Mouse (Mus musculus) liver, embryonic 13.5 days (tissue): Measurements from ENCODE around the gene Errfi1. TPM values are rescaled to one million over a fixed set of nuclear protein-coding genes. Genes with fewer than 3 reads are reported as not detected.
A peak's percentile ranks its signal among the peaks of the same experiment; 100 is the strongest.

Source experiments
- ATAC-seq: fragments of 200-750 bp; cut with Nextera tagmentation; 2 replicates; pipeline ENCODE4 v1.8.0; 2017; ENCODE audit warnings: low read depth, mild to moderate bottlenecking, moderate number of reproducible peaks, moderate library complexity
- DNase-seq: peaks from one replicate; pipeline ENCODE4 v3.0.0; 2022
- H3K27ac ChIP-seq: fragments of 300-500 bp; sonication (generic); 2 replicates; pipeline ENCODE4 v1.5.1; 2015; ENCODE audit warnings: moderate library complexity, mild to moderate bottlenecking, inconsistent platforms
- H3K27me3 ChIP-seq: fragments of 300-500 bp; sonication (generic); 2 replicates; pipeline ENCODE4 v1.6.1; 2015; ENCODE audit warnings: mild to moderate bottlenecking, inconsistent platforms
- H3K36me3 ChIP-seq: fragments of 300-500 bp; sonication (generic); 2 replicates; pipeline ENCODE4 v1.6.1; 2015; ENCODE audit warnings: mild to moderate bottlenecking, inconsistent platforms
- H3K4me1 ChIP-seq: fragments of 300-500 bp; sonication (generic); replicated peaks from 2 replicates; pipeline ENCODE4 v1.6.1; 2015; ENCODE audit warnings: inconsistent platforms
- H3K4me2 ChIP-seq: fragments of 300-500 bp; sonication (generic); 2 replicates; pipeline ENCODE4 v1.6.1; 2015; ENCODE audit warnings: inconsistent platforms, mild to moderate bottlenecking, moderate library complexity
- H3K4me3 ChIP-seq: fragments of 300-500 bp; sonication (generic); replicated peaks from 2 replicates; pipeline ENCODE4 v1.5.1; 2015; ENCODE audit warnings: mild to moderate bottlenecking, inconsistent platforms
- H3K9ac ChIP-seq: fragments of 300-500 bp; sonication (generic); 2 replicates; pipeline ENCODE4 v1.6.1; 2015; ENCODE audit warnings: mild to moderate bottlenecking, inconsistent platforms
- H3K9me3 ChIP-seq: fragments of 300-500 bp; sonication (generic); replicated peaks from 2 replicates; pipeline ENCODE4 v1.6.1; 2016; ENCODE audit warnings: inconsistent platforms
- WGBS: fragments of 180-500 bp; shearing (Covaris S2); methylation state at CpG from one replicate; pipeline ENCODE4 v1.1.7; 2015; ENCODE audit not compliant: insufficient replicate concordance; 5-methylcytosine and 5-hydroxymethylcytosine counted together
- polyA plus RNA-seq: library from polyadenylated mRNA; unstranded; fragments of >200 nt; fragmentation: Nextera tagmentation; extraction: Ambion mirVana; gene quantifications from 2 replicates; pipeline ENCODE4 v1.2.1, GENCODE M21; 2015

Gene Errfi1
- polyA plus RNA-seq, 1 experiment from 2014 or later = 12.8 TPM

- Histone ChIP-seq H3K9ac (no peak overlapping the region), H3K4me2 (no peak overlapping the region), H3K36me3 (no peaks in the 10 kb centered on the region), H3K9me3 (no peaks in the 10 kb centered on the region), H3K4me1 (peaks cover 5% of the 10 kb centered on the region), H3K27ac (no peak overlapping the region), H3K4me3 (no peak overlapping the region), H3K27me3 (peaks cover 17% of the 10 kb centered on the region)
- 57% methylated on average over 10 of the region's 10 CpGs for WGBS
- no peak for ATAC-seq
- DNase-seq = no peak
Measured at GRCm38 (mm10) chr4:150849964-150850363, 3.8 kb upstream of the Errfi1 start.

GRCm38 (mm10) chr4:150850893-150851292, 2.8 kb upstream of the Errfi1 start:
- no peaks in the 10 kb centered on the region for H3K36me3 ChIP-seq
- H3K4me2 ChIP-seq = no peak overlapping the region
- WGBS = 71% methylated on average over 4 of the region's 4 CpGs
- ATAC-seq (no peak), DNase-seq (no peak)
- no peaks in the 10 kb centered on the region for H3K9me3 ChIP-seq
- no peak overlapping the region for H3K4me3 ChIP-seq
- H3K4me1 ChIP-seq = peaks cover 11% of the 10 kb centered on the region
- H3K27me3 ChIP-seq = peaks cover 26% of the 10 kb centered on the region
- H3K9ac ChIP-seq = no peak overlapping the region
- H3K27ac ChIP-seq = no peak overlapping the region

DNA sequence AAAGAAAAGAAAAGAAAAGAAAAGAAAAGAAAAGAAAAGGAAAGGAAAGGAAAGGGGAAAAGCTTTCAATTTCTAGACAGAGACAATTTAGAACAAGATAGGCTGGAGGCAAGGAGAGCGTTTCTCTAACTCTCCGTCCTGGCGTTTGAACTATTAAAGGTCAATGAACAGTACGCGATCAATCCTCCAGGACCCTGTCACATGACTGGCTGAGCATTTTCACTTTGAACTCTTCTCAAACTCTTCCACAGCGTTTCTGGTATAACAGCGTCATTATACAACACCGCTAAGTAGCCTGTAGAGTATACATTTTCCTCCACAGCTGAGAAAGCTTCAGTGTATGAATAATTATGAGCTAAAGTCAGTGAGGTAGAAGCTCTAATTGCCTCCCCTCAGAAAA, 1.7 kb upstream of the Errfi1 start:
- Histone ChIP-seq H3K4me1 (peaks cover 11% of the 10 kb centered on the region), H3K4me3 (no peak overlapping the region), H3K9me3 (no peaks in the 10 kb centered on the region), H3K4me2 (no peak overlapping the region), H3K27me3 (peaks cover 33% of the 10 kb centered on the region), H3K9ac (no peak overlapping the region), H3K27ac (no peak overlapping the region), H3K36me3 (no peaks in the 10 kb centered on the region)
- 63% methylated on average over 8 of the region's 8 CpGs for whole genome bisulfite sequencing
- no peak for ATAC-seq
- DNase-seq = no peak

DNA sequence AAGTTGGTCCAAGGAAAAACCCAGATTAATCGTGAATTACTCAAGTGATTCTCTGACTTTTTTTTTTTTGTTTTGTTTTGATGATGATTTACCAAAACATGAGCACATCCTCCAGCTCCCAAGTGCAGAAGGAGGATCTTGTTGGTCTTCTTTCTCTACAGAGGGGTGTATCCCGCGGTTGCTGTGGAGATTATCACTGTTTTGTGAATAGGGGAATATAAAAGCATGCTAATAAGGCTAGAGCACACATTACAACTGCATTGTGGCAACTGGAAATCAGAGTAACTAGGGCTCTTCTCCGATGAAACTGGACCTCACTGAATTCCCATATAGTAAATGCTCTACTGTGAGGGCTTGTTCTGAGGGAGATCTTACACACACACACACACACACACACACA, 1.2 kb upstream of the Errfi1 start:
- Histone ChIP-seq H3K27ac (0 out of 2 replicates have a peak overlapping the region, but pooled peaks have one; percentile 30), H3K9ac (no peak overlapping the region)
- no peak for DNase-seq

DNA sequence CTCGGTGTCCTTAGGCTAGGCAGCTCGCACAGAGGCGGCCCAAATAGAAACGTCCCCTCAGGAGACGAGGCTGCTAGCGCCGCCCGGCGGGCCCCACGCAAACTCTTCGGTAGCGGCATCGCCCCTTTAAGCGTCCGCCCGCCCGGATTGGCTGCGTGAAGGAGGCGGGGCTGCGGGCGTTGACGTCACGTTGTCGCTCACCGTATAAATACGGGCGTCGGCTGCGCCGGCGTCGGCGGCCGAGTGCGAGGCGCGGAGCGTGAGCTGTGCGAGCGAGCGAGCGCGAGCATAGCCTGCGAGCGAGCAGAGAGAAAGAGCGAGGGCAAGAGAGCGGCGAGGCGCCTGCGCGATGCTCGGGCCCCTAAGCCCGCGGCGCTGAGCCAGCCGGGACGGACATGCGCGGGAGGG, 1.1 kb downstream of the Errfi1 start:
- DNase-seq = peak; percentile 87
- peaks cover 17% of the 10 kb centered on the region for H3K4me1 ChIP-seq
- H3K4me3 ChIP-seq = peak overlapping the region; percentile 69
- WGBS = under 1% methylated on average over 59 of the region's 59 CpGs
- H3K9ac ChIP-seq = peak overlapping the region; percentile 78
- H3K9me3 ChIP-seq = no peaks in the 10 kb centered on the region
- peaks cover 34% of the 10 kb centered on the region for H3K27me3 ChIP-seq
- H3K27ac ChIP-seq = peak overlapping the region; percentile 75
- H3K36me3 ChIP-seq = no peaks in the 10 kb centered on the region
- peak; percentile 77 for ATAC-seq
- H3K4me2 ChIP-seq = peak overlapping the region; percentile 78

More for the DNA sequence above, 1.2 kb upstream of the Errfi1 start:
- H3K27me3 ChIP-seq = peaks cover 34% of the 10 kb centered on the region
- no peak overlapping the region for H3K4me3 ChIP-seq
- H3K4me1 ChIP-seq = peaks cover 12% of the 10 kb centered on the region
- no peak for ATAC-seq
- 55% methylated on average over 4 of the region's 4 CpGs for WGBS
- no peaks in the 10 kb centered on the region for H3K9me3 ChIP-seq
- no peaks in the 10 kb centered on the region for H3K36me3 ChIP-seq
- H3K4me2 ChIP-seq = no peak overlapping the region

DNA sequence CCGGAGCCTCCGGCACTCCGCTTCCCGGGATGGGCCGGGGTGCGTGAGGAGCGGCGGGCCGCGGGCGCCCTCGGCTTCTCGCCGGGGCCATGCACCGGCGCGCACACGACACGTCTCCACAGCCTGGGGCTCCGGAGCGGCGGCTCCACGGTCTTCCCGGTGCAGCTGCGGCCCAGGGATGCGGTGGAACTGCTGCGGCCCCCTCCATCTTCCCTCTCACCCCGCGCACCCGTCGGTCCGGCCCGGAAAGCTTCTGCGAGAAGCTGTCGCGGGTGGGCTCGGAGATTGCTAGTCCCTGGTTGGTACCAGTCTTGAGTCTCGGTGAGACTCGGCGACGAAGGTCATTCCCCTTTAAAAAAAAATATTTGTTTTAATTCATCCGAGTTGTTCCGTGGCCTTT, 1.6 kb downstream of the Errfi1 start:
- 2% methylated on average over 40 of the region's 43 CpGs for WGBS
- ATAC-seq = no peak; the same call in 1 of the 2 replicates
- H3K27me3 ChIP-seq = peaks cover 34% of the 10 kb centered on the region

DNA sequence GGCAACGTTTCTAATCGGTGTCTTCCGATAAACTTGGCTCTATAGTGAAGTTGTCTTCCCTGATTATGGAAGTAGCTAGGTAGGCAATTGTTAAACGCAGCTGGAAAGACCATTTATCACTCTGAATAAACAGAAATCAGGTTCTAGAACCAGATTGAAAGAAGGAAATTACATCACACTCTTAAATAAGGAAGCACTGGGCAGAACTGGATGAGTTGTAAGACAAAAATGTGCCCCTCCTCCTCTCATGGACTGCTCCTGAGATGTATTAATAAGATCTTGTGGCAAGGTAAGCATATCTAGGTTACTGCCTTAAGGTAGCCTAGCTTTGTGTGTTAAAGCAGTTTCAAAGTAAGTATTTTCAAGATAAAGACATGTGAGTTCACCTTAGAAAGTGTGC, 6.8 kb downstream of the Errfi1 start:
- H3K36me3 ChIP-seq = no peaks in the 10 kb centered on the region
- H3K27me3 ChIP-seq = peaks cover 12% of the 10 kb centered on the region
- DNase-seq (no peak), ATAC-seq (no peak)
- no peak overlapping the region for H3K27ac ChIP-seq
- H3K4me2 ChIP-seq = no peak overlapping the region
- H3K4me1 ChIP-seq = peaks cover 15% of the 10 kb centered on the region; the same call in 1 of the 2 replicates
- 61% methylated on average over 4 of the region's 4 CpGs for WGBS
- no peaks in the 10 kb centered on the region for H3K9me3 ChIP-seq
- H3K4me3 ChIP-seq = no peak overlapping the region
- no peak overlapping the region for H3K9ac ChIP-seq

More for the DNA sequence above, 1.6 kb downstream of the Errfi1 start:
- no peaks in the 10 kb centered on the region for H3K9me3 ChIP-seq
- peaks cover 17% of the 10 kb centered on the region for H3K4me1 ChIP-seq
- peak overlapping the region; percentile 78 for H3K4me2 ChIP-seq
- no peaks in the 10 kb centered on the region for H3K36me3 ChIP-seq
- peak overlapping the region; percentile 78 for H3K9ac ChIP-seq
- DNase-seq = no peak
- peak overlapping the region; percentile 69 for H3K4me3 ChIP-seq
- H3K27ac ChIP-seq = peak overlapping the region; percentile 74

DNA sequence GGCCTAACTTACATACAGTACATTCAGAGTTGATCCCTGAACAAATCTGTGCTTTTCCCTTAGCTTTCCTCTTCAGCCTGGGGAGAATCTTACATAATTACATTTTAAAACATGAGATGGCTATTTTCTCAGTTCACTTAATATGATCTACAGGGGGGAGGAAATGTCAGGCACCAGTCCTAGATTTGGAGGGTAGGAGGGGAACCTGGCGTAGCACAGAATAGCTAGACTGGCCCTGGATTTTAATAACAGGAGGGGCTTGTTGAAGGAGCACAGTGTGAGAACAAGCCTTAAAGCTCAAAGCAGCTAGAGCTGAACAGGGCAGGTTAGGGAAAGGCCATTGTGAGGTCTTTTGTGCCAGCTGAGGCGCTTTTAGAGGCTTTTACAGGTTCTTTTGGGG, 7.4 kb downstream of the Errfi1 start:
- Histone ChIP-seq H3K4me1 (peaks cover 15% of the 10 kb centered on the region; the same call in 1 of the 2 replicates), H3K4me2 (no peak overlapping the region), H3K27ac (no peak overlapping the region), H3K27me3 (peaks cover 7% of the 10 kb centered on the region), H3K9ac (no peak overlapping the region), H3K4me3 (no peak overlapping the region), H3K36me3 (peaks cover 4% of the 10 kb centered on the region), H3K9me3 (no peaks in the 10 kb centered on the region)
- no peak for ATAC-seq
- DNase-seq = no peak
- 68% methylated on average over 2 of the region's 2 CpGs for WGBS

DNA sequence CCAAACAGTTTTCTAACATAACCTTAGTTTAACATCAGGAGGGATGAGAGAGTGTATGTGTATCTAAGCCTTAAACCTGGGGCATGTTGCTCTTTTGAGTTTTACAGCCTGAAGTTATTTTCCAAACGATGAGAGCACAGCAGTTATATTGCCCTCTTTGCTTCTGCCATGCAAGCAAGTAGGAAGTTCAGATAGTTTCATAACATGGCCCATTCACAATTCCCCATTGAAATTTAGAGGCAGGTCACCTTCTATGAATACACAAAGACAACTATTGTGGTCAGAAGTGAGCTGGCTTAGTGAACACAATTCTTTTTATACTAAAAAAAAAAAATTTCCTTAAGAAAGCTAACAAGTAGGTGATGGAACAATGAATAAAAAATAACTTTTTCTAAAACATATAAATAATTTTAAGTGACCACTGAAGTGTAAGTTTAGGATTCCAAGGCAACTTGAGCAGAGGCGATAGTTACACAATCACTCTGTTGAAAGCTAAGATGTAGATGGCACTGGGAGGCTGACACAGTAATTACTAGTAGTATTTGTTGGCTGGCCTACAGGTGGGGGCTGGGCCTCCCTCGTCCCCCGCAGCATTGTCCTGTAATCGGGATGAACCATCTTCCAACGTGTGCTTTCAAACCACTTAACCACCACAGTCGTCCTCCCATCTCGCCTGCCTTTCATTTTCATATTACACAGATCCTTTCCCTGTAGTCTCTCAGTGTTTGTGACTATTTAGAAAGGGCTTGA, 9.1 kb downstream of the Errfi1 start:
- Histone ChIP-seq H3K9ac (no peak overlapping the region), H3K4me1 (peaks cover 11% of the 10 kb centered on the region; the same call in 1 of the 2 replicates), H3K4me2 (no peak overlapping the region), H3K27me3 (no peaks in the 10 kb centered on the region), H3K27ac (no peak overlapping the region), H3K9me3 (no peaks in the 10 kb centered on the region), H3K4me3 (no peak overlapping the region), H3K36me3 (peaks cover 17% of the 10 kb centered on the region)
- no peak for ATAC-seq
- 50% methylated on average over 8 of the region's 8 CpGs for WGBS
- no peak for DNase-seq

DNA sequence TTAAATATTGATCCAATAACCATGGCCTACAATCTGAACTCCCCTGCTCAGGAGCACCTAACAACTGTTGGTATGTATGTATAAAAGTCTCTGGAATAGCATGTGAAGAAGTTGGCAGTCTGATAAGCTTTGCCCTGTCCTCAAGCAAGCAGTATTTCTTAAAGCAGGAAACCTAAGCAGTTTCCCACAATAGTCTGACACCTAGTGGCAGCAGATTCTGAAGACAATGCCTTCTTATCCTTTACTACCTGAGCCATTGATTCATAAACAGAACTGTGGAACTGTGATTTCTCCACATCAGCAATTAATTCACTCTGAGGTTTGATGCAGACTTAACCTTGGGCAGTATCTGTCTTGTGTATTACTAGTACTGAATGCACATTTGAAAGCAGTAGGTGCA, 11.7 kb downstream of the Errfi1 start:
- H3K36me3 ChIP-seq = peaks cover 17% of the 10 kb centered on the region
- DNase-seq (no peak), ATAC-seq (no peak)
- no peak overlapping the region for H3K4me3 ChIP-seq
- no peaks in the 10 kb centered on the region for H3K9me3 ChIP-seq
- no peak overlapping the region for H3K9ac ChIP-seq
- H3K4me2 ChIP-seq = no peak overlapping the region
- H3K27ac ChIP-seq = no peak overlapping the region
- H3K4me1 ChIP-seq = peaks cover 13% of the 10 kb centered on the region; the same call in 1 of the 2 replicates
- H3K27me3 ChIP-seq = no peaks in the 10 kb centered on the region

DNA sequence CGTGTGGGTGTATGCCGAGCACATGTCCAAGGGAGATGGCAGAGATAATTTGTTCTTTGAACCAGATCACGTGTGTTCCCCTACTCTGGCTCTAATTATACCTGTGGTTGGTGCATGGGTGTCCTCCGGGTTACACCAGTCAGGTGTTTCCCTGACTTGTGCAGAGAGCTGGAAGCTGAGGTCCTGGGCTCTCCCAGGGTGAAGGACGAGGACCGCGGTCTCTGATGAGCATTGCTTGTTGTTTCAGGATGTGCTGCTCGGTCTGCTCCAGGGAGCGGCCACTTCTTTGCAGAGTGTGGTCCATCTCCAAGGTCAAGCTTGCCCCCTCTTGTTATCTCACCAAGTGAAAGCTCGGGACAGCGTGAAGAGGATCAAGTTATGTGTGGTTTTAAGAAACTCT, 12.3 kb downstream of the Errfi1 start:
- DNase-seq = no peak
- no peak overlapping the region for H3K4me3 ChIP-seq
- H3K27me3 ChIP-seq = no peaks in the 10 kb centered on the region
- H3K4me1 ChIP-seq = peaks cover 12% of the 10 kb centered on the region; the same call in 1 of the 2 replicates
- WGBS = 81% methylated on average over 11 of the region's 11 CpGs
- H3K36me3 ChIP-seq = peaks cover 17% of the 10 kb centered on the region
- no peak overlapping the region for H3K4me2 ChIP-seq
- H3K27ac ChIP-seq = no peak overlapping the region
- no peak overlapping the region for H3K9ac ChIP-seq
- no peaks in the 10 kb centered on the region for H3K9me3 ChIP-seq
- ATAC-seq = no peak

GRCm38 (mm10) chr4:150866494-150866893, 12.8 kb downstream of the Errfi1 start:
- WGBS = 90% methylated on average over 12 of the region's 12 CpGs
- Histone ChIP-seq H3K4me1 (peaks cover 16% of the 10 kb centered on the region), H3K36me3 (peaks cover 17% of the 10 kb centered on the region), H3K4me3 (no peak overlapping the region), H3K27me3 (no peaks in the 10 kb centered on the region), H3K9me3 (no peaks in the 10 kb centered on the region), H3K27ac (no peak overlapping the region), H3K4me2 (no peak overlapping the region), H3K9ac (no peak overlapping the region)
- ATAC-seq (no peak), DNase-seq (no peak)
